Mouse (Mus musculus): Measurements from ENCODE around the gene Nudt8. TPM values are rescaled to one million over a fixed set of nuclear protein-coding genes. Genes with fewer than 3 reads are reported as not detected.
A peak's percentile ranks its signal among the peaks of the same experiment; 100 is the strongest.
"Not testable (repeated sequence)": the region's sequence is repeated elsewhere in the genome, so short reads cannot be mapped to it uniquely, and the experiment has no call there.

Nudt8 gene
- total and polyA plus RNA-seq, 2 experiments from 2014 or later: 22.1 to 26.2 TPM

- Histone ChIP-seq H3K36me3 (ENCODE audit: insufficient read depth, low read length) (no peaks in the 10 kb centered on the region), H3K9ac (replicated peaks; ENCODE audit: low read length, poor library complexity, severe bottlenecking) (no peak overlapping the region), H3K4me1 (ENCODE audit: insufficient read depth, low read length) (no peaks in the 10 kb centered on the region), H3K27me3 (ENCODE audit: insufficient read depth, low read length) (no peaks in the 10 kb centered on the region), H3K9me3 (ENCODE audit: low read length) (no peaks in the 10 kb centered on the region), H3K4me3 (ENCODE audit: low read depth, low read length) (no peak overlapping the region), H3K4me2 (ENCODE audit: low read depth, low read length, poor library complexity, severe bottlenecking) (no peak overlapping the region), H3K27ac (ENCODE audit: low read depth, low read length) (no peak overlapping the region)
- ATAC-seq (ENCODE audit: low FRiP score) (no peak), DNase-seq (ENCODE audit: low spot score) (peak; percentile 21)
- peak; percentile 42 for TF ChIP-seq CTCF (IDR thresholded peaks at IDR 0.05)
- WGBS: 71% methylated on average over 11 of the region's 11 CpGs
Measured at GRCm38 (mm10) chr19:3966330-3967075, 33.9 kb upstream of the Nudt8 start.

- H3K27ac ChIP-seq (ENCODE audit: low read depth, low read length): no peak overlapping the region
- H3K27me3 ChIP-seq (ENCODE audit: insufficient read depth, low read length): no peaks in the 10 kb centered on the region
- no peak overlapping the region for H3K9ac ChIP-seq (replicated peaks; ENCODE audit: low read length, poor library complexity, severe bottlenecking)
- no peaks in the 10 kb centered on the region for H3K36me3 ChIP-seq (ENCODE audit: insufficient read depth, low read length)
- no peak for ATAC-seq (ENCODE audit: low FRiP score)
- 58% methylated on average over 3 of the region's 3 CpGs for WGBS
- no peaks in the 10 kb centered on the region for H3K9me3 ChIP-seq (ENCODE audit: low read length)
- no peak for TF ChIP-seq CTCF (IDR thresholded peaks at IDR 0.05)
- H3K4me1 ChIP-seq (ENCODE audit: insufficient read depth, low read length): no peaks in the 10 kb centered on the region
- no peak for DNase-seq (ENCODE audit: low spot score)
- no peak overlapping the region for H3K4me2 ChIP-seq (ENCODE audit: low read depth, low read length, poor library complexity, severe bottlenecking)
- H3K4me3 ChIP-seq (ENCODE audit: low read depth, low read length): no peak overlapping the region
Measured at GRCm38 (mm10) chr19:3967258-3967657, 33.1 kb upstream of the Nudt8 start.

DNA sequence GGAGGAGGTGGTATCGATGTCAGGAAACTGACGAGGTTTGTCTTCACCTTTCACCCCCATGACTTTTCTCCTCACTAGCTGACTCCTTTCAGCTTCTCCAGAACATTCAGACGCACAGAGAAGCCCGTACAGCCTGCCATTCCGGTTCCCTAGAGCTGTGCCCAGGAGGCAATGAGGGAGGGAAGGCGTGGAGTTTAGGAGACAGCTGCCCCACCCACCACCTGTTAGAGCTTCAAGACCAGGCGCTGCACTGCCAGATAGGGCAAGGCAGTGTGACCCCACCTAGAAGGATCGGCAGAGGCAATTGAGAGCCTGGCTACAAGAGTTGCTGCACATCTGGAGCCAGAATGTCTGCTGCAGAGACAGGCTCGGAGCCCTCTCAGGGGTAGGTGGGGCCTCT lies 28.2 kb upstream of the Nudt8 start, which contains the start of gene Aldh3b2:
Aldh3b2 (plus strand) TSS at position 100 of the 400 bp plus-strand sequence.
- Histone ChIP-seq H3K4me1 (ENCODE audit: insufficient read depth, low read length) (no peaks in the 10 kb centered on the region), H3K36me3 (ENCODE audit: insufficient read depth, low read length) (no peaks in the 10 kb centered on the region), H3K4me3 (ENCODE audit: low read depth, low read length) (no peak within 1 kb of the TSS), H3K27ac (ENCODE audit: low read depth, low read length) (no peak within 1 kb of the TSS), H3K4me2 (ENCODE audit: low read depth, low read length, poor library complexity, severe bottlenecking) (no peak within 1 kb of the TSS), H3K9me3 (ENCODE audit: low read length) (no peaks in the 10 kb centered on the region), H3K9ac (replicated peaks; ENCODE audit: low read length, poor library complexity, severe bottlenecking) (no peak within 1 kb of the TSS), H3K27me3 (ENCODE audit: insufficient read depth, low read length) (no peaks in the 10 kb centered on the region)
- DNase-seq (ENCODE audit: low spot score) (no peak), ATAC-seq (ENCODE audit: low FRiP score) (no peak)
- TF ChIP-seq CTCF (IDR thresholded peaks at IDR 0.05): no peak
- 57% methylated on average over 9 of the region's 9 CpGs for WGBS

DNA sequence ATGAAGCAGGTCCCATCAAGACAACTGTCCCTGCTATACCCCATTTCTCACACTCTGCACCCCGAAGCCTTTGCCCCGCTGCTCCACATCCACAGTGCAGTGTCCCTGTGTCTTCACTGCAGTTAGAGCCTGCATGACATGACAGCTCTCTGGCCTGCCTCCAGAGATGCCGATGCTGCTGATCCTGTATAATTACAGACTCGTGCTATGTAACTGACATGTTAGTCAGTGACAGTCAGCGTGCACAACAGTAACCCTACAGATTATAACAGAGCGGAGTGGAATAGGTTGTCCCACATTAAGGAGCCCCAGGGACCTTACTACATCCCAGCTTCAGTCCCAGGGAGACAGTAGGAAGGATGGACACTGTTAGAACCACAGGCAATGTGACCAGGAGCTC lies 25.8 kb upstream of the Nudt8 start:
- 76% methylated on average over 6 of the region's 6 CpGs for WGBS
- H3K4me1 ChIP-seq (ENCODE audit: insufficient read depth, low read length); H3K9me3 ChIP-seq (ENCODE audit: low read length); H3K4me2 ChIP-seq (ENCODE audit: low read depth, low read length, poor library complexity, severe bottlenecking); H3K9ac ChIP-seq (replicated peaks; ENCODE audit: low read length, poor library complexity, severe bottlenecking); DNase-seq (ENCODE audit: low spot score); H3K27ac ChIP-seq (ENCODE audit: low read depth, low read length); ATAC-seq (ENCODE audit: low FRiP score); H3K4me3 ChIP-seq (ENCODE audit: low read depth, low read length); H3K36me3 ChIP-seq (ENCODE audit: insufficient read depth, low read length); H3K27me3 ChIP-seq (ENCODE audit: insufficient read depth, low read length): not testable (repeated sequence)

DNA sequence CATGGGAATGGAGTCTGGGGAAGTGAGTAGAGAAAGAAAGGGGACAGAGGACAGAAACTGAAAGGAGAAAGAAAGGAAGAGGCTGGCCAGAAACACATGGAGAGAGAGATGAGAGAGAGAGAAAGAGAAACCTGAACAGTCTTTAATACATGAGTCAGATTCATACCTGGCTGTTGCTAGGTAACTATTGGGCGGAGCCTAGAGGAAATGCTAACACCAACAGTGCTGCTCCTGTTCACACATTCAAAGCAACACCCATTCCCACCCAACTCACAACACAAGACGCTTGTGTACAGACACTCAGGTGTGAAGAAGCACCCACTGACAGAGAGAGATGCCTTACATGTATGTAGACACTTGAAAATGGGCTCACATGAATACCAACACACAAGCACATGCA lies 24.5 kb upstream of the Nudt8 start:
- no peak for DNase-seq (ENCODE audit: low spot score)
- H3K27me3 ChIP-seq (ENCODE audit: insufficient read depth, low read length): no peaks in the 10 kb centered on the region
- 71% methylated on average over 2 of the region's 2 CpGs for WGBS
- H3K9me3 ChIP-seq (ENCODE audit: low read length): no peaks in the 10 kb centered on the region
- no peak overlapping the region for H3K4me3 ChIP-seq (ENCODE audit: low read depth, low read length)
- H3K4me1 ChIP-seq (ENCODE audit: insufficient read depth, low read length): no peaks in the 10 kb centered on the region
- no peak overlapping the region for H3K4me2 ChIP-seq (ENCODE audit: low read depth, low read length, poor library complexity, severe bottlenecking)
- no peaks in the 10 kb centered on the region for H3K36me3 ChIP-seq (ENCODE audit: insufficient read depth, low read length)
- H3K27ac ChIP-seq (ENCODE audit: low read depth, low read length): no peak overlapping the region
- no peak for ATAC-seq (ENCODE audit: low FRiP score)
- no peak overlapping the region for H3K9ac ChIP-seq (replicated peaks; ENCODE audit: low read length, poor library complexity, severe bottlenecking)
- TF ChIP-seq CTCF (IDR thresholded peaks at IDR 0.05): no peak

GRCm38 (mm10) chr19:3980309-3980708 lies 20.1 kb upstream of the Nudt8 start:
- no peak overlapping the region for H3K4me3 ChIP-seq (ENCODE audit: low read depth, low read length)
- ATAC-seq (ENCODE audit: low FRiP score) (peak; percentile 61), DNase-seq (ENCODE audit: low spot score) (peak; percentile 92)
- H3K27me3 ChIP-seq (ENCODE audit: insufficient read depth, low read length): no peaks in the 10 kb centered on the region
- peak; percentile 88 for TF ChIP-seq CTCF (IDR thresholded peaks at IDR 0.05)
- H3K4me2 ChIP-seq (ENCODE audit: low read depth, low read length, poor library complexity, severe bottlenecking): no peak overlapping the region
- 11% methylated on average over 4 of the region's 4 CpGs for WGBS
- peak overlapping the region; percentile 12; the same call in 1 of the 2 replicates for H3K27ac ChIP-seq (ENCODE audit: low read depth, low read length)
- no peak overlapping the region for H3K9ac ChIP-seq (replicated peaks; ENCODE audit: low read length, poor library complexity, severe bottlenecking)
- H3K9me3 ChIP-seq (ENCODE audit: low read length): no peaks in the 10 kb centered on the region
- no peaks in the 10 kb centered on the region for H3K4me1 ChIP-seq (ENCODE audit: insufficient read depth, low read length)
- no peaks in the 10 kb centered on the region for H3K36me3 ChIP-seq (ENCODE audit: insufficient read depth, low read length)

Measured in midbrain, postnatal 0 days (tissue).